Mouse (Mus musculus): ENCODE measurements around the gene Gatad2a. TPM values are rescaled to one million over a fixed set of nuclear protein-coding genes. Genes with fewer than 3 reads are reported as not detected.

Gene Gatad2a
- polyA plus RNA-seq, 1 experiment from 2014 or later = 46.9 TPM

DNA sequence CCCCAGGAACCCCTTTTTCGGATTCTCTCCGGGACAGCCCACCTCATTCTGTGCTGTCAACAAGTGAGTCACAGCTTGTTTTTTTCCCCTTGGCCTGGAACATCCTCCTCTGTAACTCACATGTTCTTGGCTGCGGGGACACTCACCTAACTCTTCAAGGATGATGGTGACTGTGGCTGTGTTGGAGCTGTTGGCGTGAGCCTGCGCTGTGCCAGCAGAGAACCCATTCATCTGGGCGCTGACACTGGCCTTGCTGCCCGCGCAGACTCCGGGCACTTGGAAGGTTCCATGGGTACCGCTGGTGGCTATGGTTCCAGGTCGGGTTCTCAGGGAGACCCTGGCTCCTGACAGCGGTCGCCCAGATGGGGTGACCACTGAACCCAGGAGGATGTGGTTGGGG lies 112.0 kb downstream of the Gatad2a start:
- Histone ChIP-seq H3K9me3 (no peaks in the 10 kb centered on the region), H3K27me3 (ENCODE audit: insufficient read depth, poor library complexity, severe bottlenecking) (peaks cover 100% of the 10 kb centered on the region), H3K36me3 (no peaks in the 10 kb centered on the region), H3K4me1 (replicated peaks) (peaks cover 54% of the 10 kb centered on the region), H3K27ac (no peak overlapping the region), H3K4me3 (no peak overlapping the region)
- 56% methylated on average over 13 of the region's 13 CpGs for WGBS
- DNase-seq (ENCODE audit: low spot score) = no peak

DNA sequence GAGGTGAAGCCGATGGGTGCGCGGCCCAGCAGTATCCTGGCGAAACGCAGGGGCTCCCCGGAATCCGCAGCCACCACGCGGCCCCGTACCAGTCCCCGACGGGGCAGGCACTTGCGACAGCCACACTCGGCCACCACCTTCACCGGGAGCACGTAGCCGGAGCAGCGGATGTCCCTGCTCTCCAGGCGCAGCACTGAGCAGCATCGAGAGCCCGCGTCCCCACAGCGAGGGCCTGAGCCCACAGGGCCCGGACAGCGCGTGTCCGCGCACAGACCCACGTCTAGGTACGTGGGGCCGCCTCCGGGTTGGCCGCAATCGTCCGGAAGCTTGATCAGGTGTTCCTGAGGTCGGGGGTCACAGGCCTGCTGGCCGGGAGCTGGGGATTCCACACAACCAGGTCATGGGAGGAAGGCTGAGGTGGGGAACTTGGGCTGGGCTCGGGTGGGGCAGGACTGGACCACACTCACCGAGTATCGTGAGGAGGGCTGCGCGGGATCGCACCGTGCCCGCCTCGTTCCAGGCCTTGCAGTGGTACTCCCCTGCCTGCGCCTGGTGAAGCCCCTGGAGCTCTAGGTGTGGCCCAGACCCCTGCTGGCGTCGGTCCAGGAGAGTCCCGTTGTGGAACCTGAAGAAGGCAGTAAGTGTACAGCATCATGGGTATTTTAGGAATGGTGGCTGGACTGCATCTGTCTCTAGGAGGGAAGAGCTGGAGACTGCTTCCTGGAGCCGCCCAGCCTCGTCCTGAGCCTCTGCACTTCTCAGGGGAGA lies 113.2 kb downstream of the Gatad2a start:
- H3K27me3 ChIP-seq (ENCODE audit: insufficient read depth, poor library complexity, severe bottlenecking) = peaks cover 100% of the 10 kb centered on the region
- H3K9me3 ChIP-seq = no peaks in the 10 kb centered on the region
- peak overlapping the region; percentile 47 for H3K4me3 ChIP-seq
- peaks cover 43% of the 10 kb centered on the region for H3K4me1 ChIP-seq (replicated peaks)
- no peak overlapping the region for H3K27ac ChIP-seq
- no peaks in the 10 kb centered on the region for H3K36me3 ChIP-seq
- 12% methylated on average over 52 of the region's 52 CpGs for WGBS
- no peak for DNase-seq (ENCODE audit: low spot score)

DNA sequence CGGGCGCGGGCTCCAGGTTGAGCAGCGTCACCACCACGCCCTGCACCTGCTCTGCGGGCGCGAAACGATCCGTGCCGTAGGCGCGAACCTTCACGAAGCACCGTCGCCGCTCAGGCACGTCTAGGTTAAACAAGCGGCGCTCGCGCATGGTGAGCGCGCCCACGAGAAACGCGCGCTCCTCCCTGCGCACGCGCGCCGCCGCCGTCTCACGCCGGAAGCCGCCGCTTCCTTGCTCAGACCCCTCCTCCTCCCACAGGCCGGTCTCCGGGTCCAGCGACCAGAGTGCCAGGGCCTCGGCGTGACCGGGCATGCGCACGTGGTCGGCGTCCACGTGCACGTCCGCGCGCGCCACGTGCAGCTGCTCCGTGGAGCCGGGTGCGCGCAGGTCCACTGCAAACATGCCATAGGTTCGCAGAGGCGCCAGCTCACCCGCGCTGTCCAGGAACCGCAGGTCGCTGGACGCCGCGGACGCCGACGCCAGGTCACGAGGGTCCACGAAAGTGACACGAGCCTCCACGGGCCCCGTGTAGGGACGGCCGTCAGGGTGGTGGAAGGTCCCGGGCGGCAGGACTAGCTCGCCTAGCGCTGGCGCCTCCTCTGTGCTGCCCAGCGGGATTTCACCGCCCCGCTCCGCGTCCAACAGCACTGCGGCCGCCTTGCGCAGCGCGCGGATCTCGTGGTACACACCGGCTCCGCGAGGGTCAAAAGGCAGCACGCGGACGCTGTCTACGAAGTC lies 114.0 kb downstream of the Gatad2a start:
- 6% methylated on average over 103 of the region's 103 CpGs for WGBS
- Histone ChIP-seq H3K27ac (peak overlapping the region; percentile 56; the same call in 1 of the 2 replicates), H3K9me3 (no peaks in the 10 kb centered on the region), H3K27me3 (ENCODE audit: insufficient read depth, poor library complexity, severe bottlenecking) (peaks cover 100% of the 10 kb centered on the region), H3K4me1 (replicated peaks) (peaks cover 35% of the 10 kb centered on the region), H3K4me3 (peak overlapping the region; percentile 47), H3K36me3 (no peaks in the 10 kb centered on the region)
- DNase-seq (ENCODE audit: low spot score) = peak; percentile 57

DNA sequence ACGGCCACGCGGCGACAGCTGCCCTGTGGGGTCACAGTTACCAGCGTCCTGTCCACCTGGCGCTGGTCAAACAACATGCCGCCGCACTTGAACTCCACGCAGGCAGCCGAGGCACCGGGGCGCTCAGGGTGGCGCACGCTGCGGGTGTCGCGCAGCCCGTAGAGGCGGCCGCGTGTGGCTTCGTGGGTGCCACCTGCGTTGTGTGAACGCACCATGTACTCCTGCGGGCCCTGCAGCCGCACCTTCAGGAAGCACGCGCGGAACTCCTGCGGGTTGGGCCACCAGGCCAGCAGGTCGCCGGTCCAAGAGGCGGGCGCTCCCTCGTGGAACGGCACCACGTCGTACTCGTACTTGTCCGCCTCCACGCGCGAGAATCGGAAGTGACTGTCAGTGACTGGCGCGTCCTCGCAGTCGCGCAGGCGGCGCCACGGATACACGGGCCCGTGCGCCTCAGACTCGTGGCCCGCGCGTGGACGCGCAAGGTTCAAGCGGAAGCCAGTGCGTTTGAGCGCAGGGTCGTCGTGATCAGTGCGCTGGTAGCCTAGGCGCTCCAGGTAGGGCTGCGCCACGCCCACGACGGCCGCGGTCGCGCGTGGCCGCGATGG lies 114.8 kb downstream of the Gatad2a start:
- H3K36me3 ChIP-seq = no peaks in the 10 kb centered on the region
- H3K4me1 ChIP-seq (replicated peaks) = peaks cover 32% of the 10 kb centered on the region
- WGBS = 18% methylated on average over 79 of the region's 79 CpGs
- H3K4me3 ChIP-seq = peak overlapping the region; percentile 47
- peaks cover 100% of the 10 kb centered on the region for H3K27me3 ChIP-seq (ENCODE audit: insufficient read depth, poor library complexity, severe bottlenecking)
- H3K27ac ChIP-seq = peak overlapping the region; percentile 17; the same call in 1 of the 2 replicates
- no peaks in the 10 kb centered on the region for H3K9me3 ChIP-seq
- DNase-seq (ENCODE audit: low spot score) = no peak

DNA sequence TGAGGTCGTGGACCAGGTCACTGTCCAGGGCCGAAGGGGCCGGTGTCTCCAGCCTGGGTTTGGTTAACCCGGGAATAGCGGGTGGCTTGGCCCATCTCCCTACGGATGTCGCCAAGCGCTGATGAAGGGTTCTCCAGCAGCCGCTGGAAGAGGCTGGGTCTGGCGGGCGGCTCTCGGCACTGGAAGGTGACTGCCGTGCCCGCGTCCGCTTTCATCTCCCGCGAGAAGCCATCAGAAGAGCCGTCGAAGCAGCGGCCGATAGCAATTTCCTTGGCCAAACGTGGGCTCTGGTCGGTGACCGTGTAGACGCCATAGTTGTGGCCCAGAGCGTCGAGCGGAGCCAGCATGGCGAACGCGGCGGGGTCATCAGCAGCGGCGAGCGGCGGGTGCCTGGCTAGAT lies 115.3 kb downstream of the Gatad2a start:
- H3K27me3 ChIP-seq (ENCODE audit: insufficient read depth, poor library complexity, severe bottlenecking) = peaks cover 100% of the 10 kb centered on the region
- no peak for DNase-seq (ENCODE audit: low spot score)
- WGBS = 12% methylated on average over 37 of the region's 37 CpGs
- H3K4me3 ChIP-seq = peak overlapping the region; percentile 47
- H3K36me3 ChIP-seq = no peaks in the 10 kb centered on the region
- H3K9me3 ChIP-seq = no peaks in the 10 kb centered on the region
- no peak overlapping the region for H3K27ac ChIP-seq
- peaks cover 29% of the 10 kb centered on the region for H3K4me1 ChIP-seq (replicated peaks)

DNA sequence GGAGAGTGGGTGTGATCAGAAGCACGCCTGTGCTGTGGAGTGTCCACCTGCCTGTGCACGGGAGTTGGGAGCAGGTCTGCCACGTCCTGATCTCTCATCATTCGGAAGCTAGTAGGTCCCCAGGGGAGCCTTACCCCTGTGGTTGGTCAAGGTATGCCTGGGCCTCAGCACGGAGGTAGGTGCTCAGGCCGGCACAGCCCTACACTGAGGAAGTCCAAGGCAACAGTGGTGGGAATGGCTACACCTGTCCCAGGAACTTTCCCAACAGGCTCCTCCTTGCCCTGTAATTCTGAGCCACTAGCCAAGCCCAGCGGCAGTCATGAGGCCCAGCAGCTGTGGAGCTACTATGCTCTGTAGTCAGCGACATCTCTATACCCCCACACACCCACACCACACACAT lies 116.5 kb downstream of the Gatad2a start:
- WGBS = 58% methylated on average over 8 of the region's 8 CpGs
- Histone ChIP-seq H3K4me1 (replicated peaks) (peaks cover 29% of the 10 kb centered on the region), H3K4me3 (no peak overlapping the region), H3K27ac (no peak overlapping the region), H3K36me3 (no peaks in the 10 kb centered on the region), H3K27me3 (ENCODE audit: insufficient read depth, poor library complexity, severe bottlenecking) (peaks cover 88% of the 10 kb centered on the region), H3K9me3 (no peaks in the 10 kb centered on the region)
- DNase-seq (ENCODE audit: low spot score) = no peak

DNA sequence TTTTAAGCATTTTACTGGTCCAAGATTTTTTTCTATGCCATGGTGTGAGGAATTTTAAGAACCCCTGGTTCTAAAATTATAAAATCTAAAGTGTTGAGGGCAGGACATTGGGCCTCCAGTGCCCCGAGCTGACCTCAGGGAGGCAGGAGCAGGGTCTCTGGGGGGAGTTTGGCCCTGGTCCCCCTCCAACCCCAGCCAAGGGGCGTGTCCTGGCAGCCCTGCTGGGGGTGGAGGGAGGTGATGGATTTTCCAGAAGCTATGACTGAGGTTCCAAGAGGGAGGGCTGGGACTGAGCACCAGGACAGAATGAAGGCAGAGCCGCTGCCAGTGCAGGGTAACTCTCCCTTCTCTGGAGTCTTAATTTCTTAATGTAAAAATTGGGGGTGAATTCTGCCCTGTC lies 118.2 kb downstream of the Gatad2a start:
- Histone ChIP-seq H3K9me3 (no peaks in the 10 kb centered on the region), H3K27me3 (ENCODE audit: insufficient read depth, poor library complexity, severe bottlenecking) (peaks cover 71% of the 10 kb centered on the region), H3K36me3 (no peaks in the 10 kb centered on the region; the same call in 1 of the 2 replicates), H3K4me3 (no peak overlapping the region), H3K4me1 (replicated peaks) (peaks cover 25% of the 10 kb centered on the region), H3K27ac (no peak overlapping the region)
- 57% methylated on average over 3 of the region's 3 CpGs for WGBS
- DNase-seq (ENCODE audit: low spot score) = no peak

DNA sequence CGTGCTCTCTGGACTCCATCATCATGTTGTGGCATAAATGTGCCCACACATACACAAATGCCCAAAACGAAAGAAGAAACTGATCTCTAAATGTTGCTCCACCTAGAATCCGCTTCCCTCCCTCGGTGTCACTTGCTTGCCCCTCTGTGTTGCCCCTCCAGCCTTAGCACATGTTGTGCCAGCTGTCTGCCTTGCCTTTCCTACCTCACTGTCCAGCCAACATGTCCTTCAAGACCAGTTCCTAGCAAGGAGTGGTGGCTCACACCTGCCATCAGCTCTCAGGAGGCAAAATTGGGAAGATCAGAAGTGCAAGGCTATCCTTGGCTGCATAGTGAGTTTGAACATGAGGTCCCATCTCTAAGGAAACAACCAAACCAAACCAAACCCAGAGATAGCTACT lies 118.8 kb downstream of the Gatad2a start:
- no peak for DNase-seq (ENCODE audit: low spot score)
- no peaks in the 10 kb centered on the region for H3K9me3 ChIP-seq
- H3K27me3 ChIP-seq (ENCODE audit: insufficient read depth, poor library complexity, severe bottlenecking) = peaks cover 65% of the 10 kb centered on the region
- H3K36me3 ChIP-seq = peaks cover 4% of the 10 kb centered on the region; the same call in 1 of the 2 replicates
- 87% methylated on average over 4 of the region's 4 CpGs for WGBS
- no peak overlapping the region for H3K27ac ChIP-seq
- H3K4me3 ChIP-seq = no peak overlapping the region
- H3K4me1 ChIP-seq (replicated peaks) = peaks cover 19% of the 10 kb centered on the region

DNA sequence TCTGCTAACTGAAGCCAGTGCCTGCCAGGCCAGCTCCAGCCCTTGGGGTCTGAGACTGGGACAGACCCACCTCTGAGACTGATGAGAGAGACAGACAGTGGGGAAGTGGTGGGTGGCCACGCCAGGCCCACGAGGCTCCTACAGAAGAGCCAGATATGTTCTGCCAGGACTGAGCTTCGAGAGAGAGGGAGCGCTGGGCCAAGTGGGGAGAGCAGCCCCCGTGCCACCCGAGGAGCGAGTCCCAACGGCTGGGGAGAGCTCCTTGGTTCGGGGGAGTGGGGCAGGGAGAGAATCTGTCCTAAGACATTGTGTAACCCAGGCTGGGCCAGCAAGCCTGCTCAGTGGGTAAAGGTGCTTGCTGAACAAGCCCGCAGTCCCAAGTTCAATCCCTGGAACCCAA lies 119.2 kb downstream of the Gatad2a start:
- WGBS = 78% methylated on average over 10 of the region's 10 CpGs
- Histone ChIP-seq H3K36me3 (peaks cover 8% of the 10 kb centered on the region), H3K4me1 (replicated peaks) (peaks cover 15% of the 10 kb centered on the region), H3K27ac (no peak overlapping the region), H3K4me3 (no peak overlapping the region), H3K27me3 (ENCODE audit: insufficient read depth, poor library complexity, severe bottlenecking) (peaks cover 61% of the 10 kb centered on the region), H3K9me3 (no peaks in the 10 kb centered on the region)
- DNase-seq (ENCODE audit: low spot score) = no peak

DNA sequence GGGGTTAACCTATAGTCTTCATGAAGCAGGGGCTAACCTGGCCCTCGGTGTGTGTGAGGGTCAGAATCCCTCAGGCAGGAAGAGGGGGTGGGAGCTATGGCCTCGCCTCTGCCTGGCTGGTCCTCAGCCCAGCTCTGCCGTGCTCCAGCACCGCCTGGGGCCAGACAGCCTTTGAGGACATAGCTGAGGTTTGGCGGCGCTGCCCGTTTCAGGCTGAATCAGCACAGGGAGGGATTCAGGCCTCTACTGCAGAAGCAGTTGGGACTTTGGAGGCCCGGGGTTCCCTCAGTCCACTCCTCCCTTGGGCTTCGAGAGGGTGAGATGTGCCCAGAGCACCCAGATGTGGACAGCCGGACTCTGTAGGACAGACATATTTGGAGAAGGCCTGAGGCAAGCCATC lies 120.1 kb downstream of the Gatad2a start:
- Histone ChIP-seq H3K36me3 (peaks cover 16% of the 10 kb centered on the region), H3K4me1 (replicated peaks) (peaks cover 6% of the 10 kb centered on the region), H3K9me3 (no peaks in the 10 kb centered on the region), H3K27ac (no peak overlapping the region), H3K4me3 (no peak overlapping the region), H3K27me3 (ENCODE audit: insufficient read depth, poor library complexity, severe bottlenecking) (peaks cover 52% of the 10 kb centered on the region)
- DNase-seq (ENCODE audit: low spot score) = no peak
- WGBS = 45% methylated on average over 10 of the region's 10 CpGs

DNA sequence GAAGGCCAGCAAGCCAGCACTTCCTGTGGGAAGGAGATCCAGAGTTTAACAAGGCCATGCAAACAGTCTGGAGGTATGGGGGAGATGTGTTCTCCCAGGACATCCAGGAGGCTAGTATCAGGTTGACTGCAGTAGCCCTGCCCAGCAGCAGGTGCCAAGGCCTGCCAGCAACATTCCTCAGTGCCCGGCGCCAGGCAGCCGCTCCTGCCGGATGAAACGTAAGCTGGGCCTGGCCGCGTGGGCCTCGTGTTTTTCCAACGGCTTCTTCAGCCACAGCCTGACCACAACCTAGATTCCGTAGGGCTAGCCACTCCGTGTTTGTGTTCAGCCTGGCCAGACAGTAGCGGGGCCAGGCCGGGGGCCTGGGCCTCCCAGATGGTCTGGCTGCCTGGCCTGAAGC lies 121.5 kb downstream of the Gatad2a start:
- Histone ChIP-seq H3K27me3 (ENCODE audit: insufficient read depth, poor library complexity, severe bottlenecking) (peaks cover 38% of the 10 kb centered on the region), H3K4me3 (no peak overlapping the region), H3K36me3 (peaks cover 27% of the 10 kb centered on the region), H3K9me3 (no peaks in the 10 kb centered on the region), H3K27ac (no peak overlapping the region), H3K4me1 (replicated peaks) (peaks cover 4% of the 10 kb centered on the region; the same call in 1 of the 2 replicates)
- WGBS = 90% methylated on average over 13 of the region's 13 CpGs
- DNase-seq (ENCODE audit: low spot score) = no peak

DNA sequence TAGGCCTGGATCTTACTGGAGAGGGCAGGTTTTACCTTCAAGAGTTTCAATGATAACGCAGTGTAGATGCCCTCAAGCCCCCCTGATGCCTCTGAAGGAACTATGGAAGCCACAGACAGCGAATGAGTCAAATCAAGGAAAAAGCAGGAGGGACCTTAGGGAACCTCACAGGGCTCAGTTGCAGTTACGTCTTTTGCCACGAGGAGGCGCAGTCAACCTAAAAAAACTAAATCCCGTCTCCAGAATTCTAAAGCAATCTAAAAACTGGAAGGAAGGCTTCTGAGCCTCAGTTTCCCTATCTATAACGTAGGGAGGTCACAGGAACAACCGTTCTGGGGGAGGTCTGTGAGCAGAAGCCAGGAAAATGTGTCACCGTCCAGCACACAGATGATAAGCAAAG lies 122.0 kb downstream of the Gatad2a start:
- H3K27me3 ChIP-seq (ENCODE audit: insufficient read depth, poor library complexity, severe bottlenecking) = peaks cover 33% of the 10 kb centered on the region
- no peak overlapping the region for H3K4me3 ChIP-seq
- DNase-seq (ENCODE audit: low spot score) = peak; percentile 74
- 0 out of 2 replicates have a peak, but pooled peaks cover 4% of the 10 kb centered on the region for H3K4me1 ChIP-seq (replicated peaks)
- H3K9me3 ChIP-seq = no peaks in the 10 kb centered on the region
- peaks cover 27% of the 10 kb centered on the region for H3K36me3 ChIP-seq
- WGBS = 15% methylated on average over 9 of the region's 9 CpGs
- H3K27ac ChIP-seq = no peak overlapping the region

DNA sequence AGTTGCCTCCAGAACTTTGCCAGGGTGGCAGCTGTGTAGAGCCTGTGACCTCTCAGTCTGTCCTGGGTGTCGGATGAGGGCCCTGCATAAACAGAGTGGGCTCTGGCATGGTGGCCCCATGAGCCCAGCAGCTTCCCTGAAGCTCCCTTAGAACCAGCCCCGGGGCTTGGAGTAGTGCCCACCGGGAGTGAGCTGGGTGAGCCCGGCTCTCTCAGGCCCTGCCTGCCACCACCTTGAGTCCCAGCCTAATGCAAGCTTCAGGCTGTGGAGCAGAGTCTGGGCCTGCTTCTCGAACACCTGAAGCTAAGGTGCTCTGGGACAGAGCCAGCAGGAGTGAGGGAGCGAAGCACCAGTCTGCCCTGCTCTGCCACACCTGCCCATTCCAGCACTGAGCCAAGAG lies 125.3 kb downstream of the Gatad2a start:
- H3K27ac ChIP-seq = no peak overlapping the region
- H3K27me3 ChIP-seq (ENCODE audit: insufficient read depth, poor library complexity, severe bottlenecking) = peaks cover under 1% of the 10 kb centered on the region
- WGBS = 88% methylated on average over 6 of the region's 6 CpGs
- no peaks in the 10 kb centered on the region for H3K9me3 ChIP-seq
- DNase-seq (ENCODE audit: low spot score) = no peak
- peaks cover 34% of the 10 kb centered on the region for H3K36me3 ChIP-seq
- no peak overlapping the region for H3K4me3 ChIP-seq
- no peaks in the 10 kb centered on the region for H3K4me1 ChIP-seq (replicated peaks)

Measured in hindbrain, embryonic 10.5 days (tissue).